Mouse (Mus musculus) stomach, postnatal 0 days (tissue): Measurements from ENCODE around the gene I0C0044D17Rik. TPM values are rescaled to one million over a fixed set of nuclear protein-coding genes. Genes with fewer than 3 reads are reported as not detected.

Experiments
- ATAC-seq: fragments of 200-750 bp; cut with Nextera tagmentation; 2 replicates; pipeline ENCODE4 v1.8.0; 2017; ENCODE audit not compliant: low FRiP score, low TSS enrichment
- DNase-seq: peaks from one replicate; pipeline ENCODE4 v3.0.0-alpha.2; 2016; ENCODE audit warnings: low spot score
- H3K27ac ChIP-seq: fragments of 300-500 bp; sonication (generic); replicated peaks from 2 replicates; pipeline ENCODE4 v1.5.1; 2014; ENCODE audit warnings: mild to moderate bottlenecking, control low read depth
- H3K27me3 ChIP-seq: fragments of 300-500 bp; sonication (generic); 2 replicates; pipeline ENCODE4 v1.6.1; 2014; ENCODE audit warnings: low read length; ENCODE audit not compliant: control insufficient read depth, insufficient read depth
- H3K36me3 ChIP-seq: fragments of 300-500 bp; sonication (generic); 2 replicates; pipeline ENCODE4 v1.6.1; 2014; ENCODE audit warnings: low read length, mixed read lengths; ENCODE audit not compliant: control insufficient read depth, insufficient read depth
- H3K4me1 ChIP-seq: fragments of 300-500 bp; sonication (generic); replicated peaks from 2 replicates; pipeline ENCODE4 v1.6.1; 2014; ENCODE audit warnings: antibody characterized with exemption; ENCODE audit not compliant: control insufficient read depth, insufficient read depth
- H3K4me2 ChIP-seq: fragments of 300-500 bp; sonication (generic); replicated peaks from 2 replicates; pipeline ENCODE4 v1.6.1; 2014; ENCODE audit warnings: low read depth, mild to moderate bottlenecking, control low read depth, moderate library complexity
- H3K4me3 ChIP-seq: fragments of 300-500 bp; sonication (generic); 2 replicates; pipeline ENCODE4 v1.5.1; 2014; ENCODE audit warnings: low read depth, low read length, control low read depth
- H3K9ac ChIP-seq: fragments of 300-500 bp; sonication (generic); 2 replicates; pipeline ENCODE4 v1.6.1; 2014; ENCODE audit warnings: mild to moderate bottlenecking, low read length, control low read depth, mixed read lengths
- H3K9me3 ChIP-seq: fragments of 300-500 bp; sonication (generic); 2 replicates; pipeline ENCODE4 v1.6.1; 2016; ENCODE audit warnings: low read length; ENCODE audit not compliant: control insufficient read depth
- CTCF ChIP-seq: IDR thresholded peaks from 2 replicates; pipeline ENCODE4 v1.5.1; 2016; ENCODE audit warnings: antibody characterized with exemption, low read depth, mild to moderate bottlenecking, moderate library complexity
- EP300 ChIP-seq: optimal IDR thresholded peaks from 2 replicates; pipeline ENCODE3; 2016; ENCODE audit warnings: antibody characterized with exemption
- WGBS: fragments of 180-500 bp; shearing (Covaris S2); extraction: QIAGEN DNeasy Blood & Tissue Kit; methylation state at CpG from one replicate; pipeline ENCODE4 v1.1.7; 2014; 5-methylcytosine and 5-hydroxymethylcytosine counted together
- polyA plus RNA-seq: library from polyadenylated mRNA; unstranded; fragments of >200 nt; fragmentation: Nextera tagmentation; extraction: Ambion mirVana; gene quantifications from 2 replicates; pipeline ENCODE4 v1.2.1, GENCODE M21; 2015

The I0C0044D17Rik gene
- polyA plus RNA-seq, 1 experiment from 2014 or later = not detected

DNA sequence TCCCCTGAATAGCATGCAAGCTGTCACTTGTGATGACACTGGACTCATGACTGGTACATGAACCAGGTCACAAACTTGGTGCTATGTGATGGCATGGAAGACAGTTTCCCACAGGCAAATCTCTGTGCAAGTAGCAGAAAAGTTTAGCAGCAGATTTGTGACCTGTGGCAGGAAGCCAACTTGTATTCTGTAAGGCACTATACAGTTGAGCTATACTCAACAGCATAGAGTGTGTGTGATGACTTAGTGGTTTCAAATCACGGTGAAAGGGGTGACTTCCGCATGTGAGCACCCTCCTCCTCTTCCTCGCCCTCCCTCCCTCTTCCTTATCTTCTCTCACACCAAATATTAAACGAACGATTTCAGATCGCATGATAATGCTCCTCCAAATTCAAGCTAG is 46.2 kb downstream of the I0C0044D17Rik start:
- DNase-seq = no peak
- no peaks in the 10 kb centered on the region for H3K27me3 ChIP-seq
- no peaks in the 10 kb centered on the region for H3K9me3 ChIP-seq
- no peak for ATAC-seq
- H3K27ac ChIP-seq = no peak overlapping the region
- H3K36me3 ChIP-seq = no peaks in the 10 kb centered on the region
- no peaks in the 10 kb centered on the region for H3K4me1 ChIP-seq
- H3K4me2 ChIP-seq = no peak overlapping the region
- H3K4me3 ChIP-seq = no peak overlapping the region
- no peak overlapping the region for H3K9ac ChIP-seq
- TF ChIP-seq EP300 (no peak), CTCF (no peak)
- 72% methylated on average over 6 of the region's 6 CpGs for WGBS

DNA sequence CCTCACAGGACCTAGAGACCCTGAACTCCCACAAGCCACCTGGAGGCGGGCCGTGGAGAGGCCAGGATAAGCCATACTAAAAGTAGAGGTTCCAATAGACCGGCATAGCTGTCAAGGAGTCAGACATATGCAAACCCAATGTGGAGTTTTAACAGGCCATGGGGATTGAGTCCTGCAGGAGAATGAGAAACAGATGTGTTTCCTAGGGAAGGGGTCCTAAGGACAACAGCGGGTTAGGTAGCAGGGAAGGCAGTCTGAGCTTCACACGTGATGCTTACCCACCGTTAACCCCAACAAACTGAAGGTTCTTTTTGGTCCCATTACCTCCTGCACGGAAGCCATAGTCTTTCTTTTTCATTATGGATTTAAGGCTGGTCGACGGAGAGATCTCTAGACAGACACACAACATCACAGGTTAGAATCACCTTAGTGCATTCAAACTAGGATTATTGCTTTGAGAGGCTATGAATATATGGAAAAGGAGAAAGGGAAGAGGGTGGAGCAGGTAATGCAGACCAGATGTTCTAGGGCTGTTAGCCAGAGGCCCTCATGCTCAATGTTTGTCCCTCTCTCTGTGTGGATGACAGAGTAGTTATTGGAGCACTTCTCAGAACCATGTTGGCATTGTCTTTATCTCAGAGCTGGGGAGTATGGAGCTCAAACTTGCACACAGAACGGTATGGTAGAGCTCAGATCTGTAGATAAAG is 46.8 kb downstream of the I0C0044D17Rik start:
- no peak overlapping the region for H3K4me3 ChIP-seq
- DNase-seq = no peak
- TF ChIP-seq CTCF (no peak), EP300 (no peak)
- H3K9me3 ChIP-seq = no peaks in the 10 kb centered on the region
- H3K4me1 ChIP-seq = no peaks in the 10 kb centered on the region
- H3K27me3 ChIP-seq = no peaks in the 10 kb centered on the region
- no peak overlapping the region for H3K4me2 ChIP-seq
- no peaks in the 10 kb centered on the region for H3K36me3 ChIP-seq
- 92% methylated on average over 10 of the region's 10 CpGs for WGBS
- H3K27ac ChIP-seq = no peak overlapping the region
- ATAC-seq = no peak
- H3K9ac ChIP-seq = no peak overlapping the region

DNA sequence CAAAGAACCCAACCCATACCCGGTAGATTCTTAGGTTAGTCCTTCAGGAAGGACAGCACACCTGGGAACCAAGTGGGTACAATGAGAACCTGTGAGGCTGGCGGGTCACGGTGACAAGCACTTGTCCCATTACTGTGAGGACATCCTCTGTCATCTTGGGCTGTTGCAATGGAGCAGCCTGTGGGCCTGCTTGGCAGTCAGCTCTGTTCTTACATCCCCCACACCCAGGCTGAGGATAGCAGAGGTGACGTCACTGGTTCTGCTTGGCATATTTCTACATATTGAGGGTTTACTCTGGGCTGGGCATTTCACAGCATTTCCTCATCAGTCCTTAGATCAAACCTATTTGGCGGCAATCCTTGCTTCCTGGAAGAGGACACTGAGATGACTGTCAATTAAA is 49.9 kb downstream of the I0C0044D17Rik start:
- H3K36me3 ChIP-seq = no peaks in the 10 kb centered on the region
- no peak overlapping the region for H3K4me2 ChIP-seq
- ATAC-seq (no peak), DNase-seq (no peak)
- H3K27me3 ChIP-seq = no peaks in the 10 kb centered on the region
- TF ChIP-seq EP300 (no peak), CTCF (no peak)
- no peak overlapping the region for H3K9ac ChIP-seq
- no peaks in the 10 kb centered on the region for H3K9me3 ChIP-seq
- 91% methylated on average over 5 of the region's 5 CpGs for WGBS
- no peaks in the 10 kb centered on the region for H3K4me1 ChIP-seq
- H3K27ac ChIP-seq = no peak overlapping the region
- H3K4me3 ChIP-seq = no peak overlapping the region

Other genes with a start within 250 kb of the I0C0044D17Rik start
- gene L1td1, start 97.1 kb downstream of the I0C0044D17Rik start, polyA plus RNA-seq = 0.10 TPM in 1 of 2 replicates, not detected in the other
- gene Kank4, start 6.3 kb downstream of the I0C0044D17Rik start, polyA plus RNA-seq = 0.41 and 0.46 TPM in 2 replicates
- 28.6 and 41.9 TPM in 2 replicates for gene Usp1, start 100.0 kb upstream of the I0C0044D17Rik start, polyA plus RNA-seq
- 0.81 and 1.4 TPM in 2 replicates for gene Angptl3, start 207.1 kb upstream of the I0C0044D17Rik start, polyA plus RNA-seq